Mouse (Mus musculus) lung, embryonic 15.5 days (tissue): ENCODE data around the gene Serinc2. TPM values are rescaled to one million over a fixed set of nuclear protein-coding genes. Genes with fewer than 3 reads are reported as not detected.

ENCODE experiments used
- ATAC-seq: fragments of 200-750 bp; cut with Nextera tagmentation; 2 replicates; pipeline ENCODE4 v1.8.0; 2017; ENCODE audit warnings: moderate number of reproducible peaks, borderline replicate concordance; ENCODE audit not compliant: low FRiP score, low TSS enrichment; ENCODE audit errors: extremely low read depth
- H3K27ac ChIP-seq: fragments of 300-500 bp; sonication (generic); 2 replicates; pipeline ENCODE4 v1.5.1; 2015; ENCODE audit warnings: moderate library complexity, mild to moderate bottlenecking, inconsistent platforms
- H3K27me3 ChIP-seq: fragments of 300-500 bp; sonication (generic); 2 replicates; pipeline ENCODE4 v1.6.1; 2015; ENCODE audit warnings: inconsistent platforms
- H3K36me3 ChIP-seq: fragments of 300-500 bp; sonication (generic); 2 replicates; pipeline ENCODE4 v1.6.1; 2015; ENCODE audit warnings: inconsistent platforms
- H3K4me1 ChIP-seq: fragments of 300-500 bp; sonication (generic); 2 replicates; pipeline ENCODE4 v1.6.1; 2015; ENCODE audit warnings: inconsistent platforms
- H3K4me2 ChIP-seq: fragments of 300-500 bp; sonication (generic); 2 replicates; pipeline ENCODE4 v1.6.1; 2015; ENCODE audit warnings: inconsistent platforms, mild to moderate bottlenecking, moderate library complexity
- H3K4me3 ChIP-seq: fragments of 300-500 bp; sonication (generic); 2 replicates; pipeline ENCODE4 v1.5.1; 2015; ENCODE audit warnings: mild to moderate bottlenecking, inconsistent platforms
- H3K9ac ChIP-seq: fragments of 300-500 bp; sonication (generic); 2 replicates; pipeline ENCODE4 v1.6.1; 2015; ENCODE audit warnings: inconsistent platforms
- H3K9me3 ChIP-seq: fragments of 300-500 bp; sonication (generic); 2 replicates; pipeline ENCODE4 v1.6.1; 2016; ENCODE audit warnings: inconsistent platforms
- WGBS: fragments of 180-500 bp; shearing (Covaris S2); methylation state at CpG from one replicate; pipeline ENCODE4 v1.1.7; 2015; 5-methylcytosine and 5-hydroxymethylcytosine counted together
- polyA plus RNA-seq: library from polyadenylated mRNA; unstranded; fragments of >200 nt; fragmentation: Nextera tagmentation; extraction: Ambion mirVana; gene quantifications from 2 replicates; pipeline ENCODE4 v1.2.1, GENCODE M21; 2015

Gene Serinc2
- polyA plus RNA-seq, 1 experiment from 2014 or later: 19.0 TPM

- Histone ChIP-seq H3K9ac (no peak overlapping the region), H3K27me3 (no peaks in the 10 kb centered on the region)
- ATAC-seq: no peak
These were observed 17.4 kb upstream of the Serinc2 start for GRCm38 (mm10) chr4:130296243-130296965.

GRCm38 (mm10) chr4:130295047-130295745 lies 16.2 kb upstream of the Serinc2 start:
- no peaks in the 10 kb centered on the region for H3K36me3 ChIP-seq
- no peaks in the 10 kb centered on the region for H3K4me1 ChIP-seq
- H3K4me2 ChIP-seq: peak overlapping the region; percentile 6; the same call in 1 of the 2 replicates
- ATAC-seq: no peak
- no peaks in the 10 kb centered on the region for H3K27me3 ChIP-seq
- H3K27ac ChIP-seq: no peak overlapping the region
- WGBS: 43% methylated on average over 23 of the region's 23 CpGs
- no peaks in the 10 kb centered on the region for H3K9me3 ChIP-seq
- no peak overlapping the region for H3K4me3 ChIP-seq
- no peak overlapping the region for H3K9ac ChIP-seq

More at GRCm38 (mm10) chr4:130296243-130296965, 17.4 kb upstream of the Serinc2 start:
- 75% methylated on average over 13 of the region's 13 CpGs for WGBS
- Histone ChIP-seq H3K4me3 (no peak overlapping the region), H3K4me1 (no peaks in the 10 kb centered on the region), H3K36me3 (no peaks in the 10 kb centered on the region), H3K9me3 (no peaks in the 10 kb centered on the region), H3K27ac (no peak overlapping the region), H3K4me2 (no peak overlapping the region)

GRCm38 (mm10) chr4:130294513-130294912 lies 15.5 kb upstream of the Serinc2 start:
- no peaks in the 10 kb centered on the region for H3K27me3 ChIP-seq
- H3K36me3 ChIP-seq: no peaks in the 10 kb centered on the region
- H3K9ac ChIP-seq: no peak overlapping the region
- H3K9me3 ChIP-seq: no peaks in the 10 kb centered on the region
- H3K27ac ChIP-seq: no peak overlapping the region
- no peak overlapping the region for H3K4me2 ChIP-seq
- no peak overlapping the region for H3K4me3 ChIP-seq
- no peak for ATAC-seq
- WGBS: 79% methylated on average over 8 of the region's 8 CpGs
- no peaks in the 10 kb centered on the region for H3K4me1 ChIP-seq

- H3K9me3 ChIP-seq: no peaks in the 10 kb centered on the region
- no peaks in the 10 kb centered on the region for H3K4me1 ChIP-seq
- H3K27me3 ChIP-seq: no peaks in the 10 kb centered on the region; the same call in 1 of the 2 replicates
- ATAC-seq: no peak
- no peak overlapping the region for H3K4me2 ChIP-seq
- WGBS: 1% methylated on average over 4 of the region's 4 CpGs
- H3K4me3 ChIP-seq: no peak overlapping the region
- no peak overlapping the region for H3K9ac ChIP-seq
- H3K27ac ChIP-seq: no peak overlapping the region
- no peaks in the 10 kb centered on the region for H3K36me3 ChIP-seq
These were observed 13.3 kb upstream of the Serinc2 start for GRCm38 (mm10) chr4:130292271-130292670.

GRCm38 (mm10) chr4:130289824-130290223 lies 10.8 kb upstream of the Serinc2 start:
- Histone ChIP-seq H3K4me1 (no peaks in the 10 kb centered on the region), H3K9ac (no peak overlapping the region), H3K4me2 (no peak overlapping the region), H3K27ac (no peak overlapping the region), H3K36me3 (no peaks in the 10 kb centered on the region), H3K9me3 (no peaks in the 10 kb centered on the region), H3K27me3 (peaks cover 9% of the 10 kb centered on the region; the same call in 1 of the 2 replicates), H3K4me3 (no peak overlapping the region)
- ATAC-seq: no peak
- WGBS: 55% methylated on average over 3 of the region's 3 CpGs

- 55% methylated on average over 3 of the region's 3 CpGs for WGBS
These were observed 7.5 kb upstream of the Serinc2 start for GRCm38 (mm10) chr4:130286531-130286930.

GRCm38 (mm10) chr4:130283826-130284225 lies 4.8 kb upstream of the Serinc2 start:
- H3K27ac ChIP-seq: no peak overlapping the region
- H3K36me3 ChIP-seq: no peaks in the 10 kb centered on the region
- H3K27me3 ChIP-seq: peaks cover 10% of the 10 kb centered on the region; the same call in 1 of the 2 replicates
- no peak overlapping the region for H3K9ac ChIP-seq
- H3K4me3 ChIP-seq: no peak overlapping the region
- no peak for ATAC-seq
- no peaks in the 10 kb centered on the region for H3K4me1 ChIP-seq
- 76% methylated on average over 9 of the region's 9 CpGs for WGBS
- no peak overlapping the region for H3K4me2 ChIP-seq
- no peaks in the 10 kb centered on the region for H3K9me3 ChIP-seq

More at GRCm38 (mm10) chr4:130286531-130286930, 7.5 kb upstream of the Serinc2 start:
- H3K36me3 ChIP-seq: no peaks in the 10 kb centered on the region
- no peak for ATAC-seq
- peaks cover 10% of the 10 kb centered on the region; the same call in 1 of the 2 replicates for H3K27me3 ChIP-seq
- no peak overlapping the region for H3K27ac ChIP-seq
- no peak overlapping the region for H3K9ac ChIP-seq
- no peaks in the 10 kb centered on the region for H3K9me3 ChIP-seq
- H3K4me2 ChIP-seq: no peak overlapping the region
- H3K4me1 ChIP-seq: no peaks in the 10 kb centered on the region
- no peak overlapping the region for H3K4me3 ChIP-seq

GRCm38 (mm10) chr4:130282856-130283255 lies 3.9 kb upstream of the Serinc2 start:
- H3K4me2 ChIP-seq: no peak overlapping the region
- ATAC-seq: no peak
- peaks cover 13% of the 10 kb centered on the region; the same call in 1 of the 2 replicates for H3K27me3 ChIP-seq
- no peaks in the 10 kb centered on the region for H3K36me3 ChIP-seq
- H3K4me3 ChIP-seq: no peak overlapping the region
- no peak overlapping the region for H3K9ac ChIP-seq
- no peaks in the 10 kb centered on the region for H3K4me1 ChIP-seq
- no peak overlapping the region for H3K27ac ChIP-seq
- no peaks in the 10 kb centered on the region for H3K9me3 ChIP-seq
- WGBS: 68% methylated on average over 5 of the region's 5 CpGs

GRCm38 (mm10) chr4:130276573-130277176 lies 2.3 kb downstream of the Serinc2 start:
- Histone ChIP-seq H3K4me3 (no peak overlapping the region), H3K36me3 (no peaks in the 10 kb centered on the region), H3K9me3 (no peaks in the 10 kb centered on the region), H3K9ac (no peak overlapping the region), H3K4me2 (no peak overlapping the region), H3K4me1 (peaks cover 18% of the 10 kb centered on the region), H3K27me3 (peaks cover 52% of the 10 kb centered on the region), H3K27ac (no peak overlapping the region)
- no peak for ATAC-seq
- 53% methylated on average over 7 of the region's 7 CpGs for WGBS

- ATAC-seq: no peak
- Histone ChIP-seq H3K9me3 (no peaks in the 10 kb centered on the region), H3K4me3 (peak overlapping the region; percentile 55; the same call in 1 of the 2 replicates), H3K4me2 (peak overlapping the region; percentile 89), H3K9ac (no peak overlapping the region), H3K27me3 (peaks cover 52% of the 10 kb centered on the region), H3K4me1 (peaks cover 18% of the 10 kb centered on the region), H3K36me3 (no peaks in the 10 kb centered on the region), H3K27ac (no peak overlapping the region)
- 46% methylated on average over 5 of the region's 5 CpGs for WGBS
These were observed 3.2 kb downstream of the Serinc2 start for GRCm38 (mm10) chr4:130275823-130276105.

GRCm38 (mm10) chr4:130275016-130275822 lies 3.8 kb downstream of the Serinc2 start:
- peak; percentile 47; the same call in 1 of the 2 replicates for ATAC-seq
- H3K4me2 ChIP-seq: peak overlapping the region; percentile 89
- peaks cover 18% of the 10 kb centered on the region for H3K4me1 ChIP-seq
- peak overlapping the region; percentile 55 for H3K4me3 ChIP-seq
- H3K36me3 ChIP-seq: no peaks in the 10 kb centered on the region
- WGBS: 1% methylated on average over 62 of the region's 62 CpGs
- H3K27me3 ChIP-seq: peaks cover 52% of the 10 kb centered on the region
- H3K9me3 ChIP-seq: no peaks in the 10 kb centered on the region
- peak overlapping the region; percentile 45 for H3K9ac ChIP-seq
- no peak overlapping the region for H3K27ac ChIP-seq
